Mouse (Mus musculus) CD8-positive naive resting alpha-beta T cell, adult 2 months (primary cell): ENCODE measurements around the gene Gfer.

Experiments used
- DNase-seq, 2 experiments: peaks; one replicate each; pipeline ENCODE4 v3.0.0; 2022; ENCODE audit warnings: low read depth in 2 of 2, low spot score in 2 of 2

Gfer gene

DNA sequence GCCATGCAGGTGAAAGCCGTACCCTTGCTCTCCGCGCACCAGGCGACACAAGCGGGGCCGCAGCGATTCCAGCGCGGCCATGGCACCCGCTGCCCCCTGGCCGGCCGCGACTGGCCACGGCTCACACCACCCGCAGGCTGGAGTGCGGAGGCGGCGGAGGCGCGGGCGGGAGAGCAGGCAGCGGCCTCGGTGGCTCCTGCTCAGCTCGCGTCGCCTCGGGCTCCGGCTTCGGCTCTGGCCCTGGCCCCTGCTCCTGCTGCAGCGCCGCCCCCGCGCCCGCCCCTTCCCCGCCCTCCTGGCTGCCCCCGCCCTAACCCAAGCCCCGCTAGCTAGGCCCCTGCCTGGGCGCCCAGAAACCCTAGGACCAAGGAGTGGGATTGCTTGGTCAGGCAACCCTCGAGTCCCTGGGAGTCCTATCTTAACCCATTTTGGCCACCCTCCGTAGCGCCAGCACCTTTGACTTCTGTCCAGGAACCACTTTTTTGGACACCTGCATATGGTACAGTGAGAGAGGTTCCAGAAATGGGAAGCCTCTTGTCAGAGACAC is 45.8 kb downstream of the Gfer start, which contains the start of gene Slc9a3r2:
TSS of gene Slc9a3r2 (minus strand) at position 258 of the 547 bp plus-strand sequence.
- DNase-seq = no peak

DNA sequence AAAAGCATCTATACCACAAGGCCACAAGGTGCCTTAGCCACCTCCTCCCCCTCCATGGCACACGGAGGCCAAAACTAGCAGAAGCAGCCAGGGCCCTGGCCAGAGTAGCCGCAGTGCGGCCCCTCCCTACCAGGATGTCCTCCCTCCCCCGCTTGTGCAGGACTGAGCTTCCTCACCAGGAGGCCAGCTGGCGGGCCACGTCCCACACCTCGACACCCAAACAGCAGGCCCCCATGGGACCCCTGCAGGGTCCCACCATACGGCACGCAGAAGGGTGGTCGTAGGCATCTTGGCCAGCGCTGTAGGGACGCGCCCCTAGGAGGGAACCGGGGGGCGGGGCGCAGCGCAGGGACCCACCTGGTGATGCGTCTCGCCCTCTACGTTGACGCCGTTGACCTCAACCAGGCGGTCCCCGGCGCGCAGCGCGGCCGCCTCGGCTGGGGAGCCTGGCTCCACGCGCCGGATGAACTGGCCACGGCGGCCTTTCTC is 46.3 kb downstream of the Gfer start:
- DNase-seq = no peak

DNA sequence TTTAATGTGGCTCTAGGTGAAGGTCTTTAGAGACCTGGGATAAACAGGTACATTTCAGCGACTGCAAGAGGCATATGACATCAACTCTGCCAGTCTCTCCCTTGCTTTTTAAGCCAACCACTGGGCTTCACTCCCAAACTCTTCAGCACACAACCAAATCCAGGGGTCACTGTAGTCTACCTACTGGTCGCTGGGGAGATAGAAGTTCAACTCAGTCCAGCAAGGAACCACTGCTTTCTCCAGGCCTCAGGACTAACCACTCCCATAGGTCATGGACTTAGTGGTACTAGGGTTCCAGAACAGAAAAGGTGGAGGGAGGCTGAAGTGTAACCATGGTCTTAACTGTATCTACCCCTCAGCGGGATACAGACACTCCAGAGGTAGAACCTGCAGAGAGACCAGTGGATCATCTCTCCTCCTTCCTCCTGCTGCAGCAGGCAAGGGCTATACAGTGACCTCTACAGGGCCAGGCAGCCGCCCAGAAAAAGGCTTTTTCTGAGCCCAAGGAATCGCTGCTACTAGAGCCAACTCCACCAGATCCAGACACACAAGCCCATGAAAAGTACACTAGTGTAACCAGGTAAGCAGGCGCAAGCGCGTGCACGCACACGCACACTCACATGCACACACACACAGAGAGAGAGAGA is 47.1 kb downstream of the Gfer start:
- no peak for DNase-seq

- no peak for DNase-seq
Observed at GRCm38 (mm10) chr17:24647493-24647892, 48.5 kb downstream of the Gfer start.

GRCm38 (mm10) chr17:24646381-24646780 is 49.6 kb downstream of the Gfer start:
- no peak for DNase-seq

DNA sequence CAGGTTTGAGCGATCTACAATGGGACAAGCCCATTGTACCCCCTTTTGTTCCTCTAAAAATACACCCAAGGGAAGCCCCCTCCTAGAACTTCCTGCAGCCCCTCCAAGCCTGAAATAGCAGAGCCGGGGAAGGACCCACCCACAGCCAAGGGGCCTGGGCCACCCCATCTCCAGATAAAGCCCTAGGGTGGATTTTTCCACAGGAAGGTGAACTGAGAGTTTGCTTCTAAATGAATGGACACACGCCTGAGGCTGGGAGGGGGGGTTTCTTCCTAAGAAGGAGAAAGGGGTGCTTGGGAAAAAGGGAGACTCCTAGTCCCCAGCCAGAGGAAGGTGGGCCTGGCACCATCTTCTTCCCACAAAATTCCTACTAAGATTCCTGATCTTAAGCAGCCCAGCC is 50.0 kb downstream of the Gfer start:
- DNase-seq = no peak

- no peak for DNase-seq
Observed at GRCm38 (mm10) chr17:24644875-24645721, 50.9 kb downstream of the Gfer start.

DNA sequence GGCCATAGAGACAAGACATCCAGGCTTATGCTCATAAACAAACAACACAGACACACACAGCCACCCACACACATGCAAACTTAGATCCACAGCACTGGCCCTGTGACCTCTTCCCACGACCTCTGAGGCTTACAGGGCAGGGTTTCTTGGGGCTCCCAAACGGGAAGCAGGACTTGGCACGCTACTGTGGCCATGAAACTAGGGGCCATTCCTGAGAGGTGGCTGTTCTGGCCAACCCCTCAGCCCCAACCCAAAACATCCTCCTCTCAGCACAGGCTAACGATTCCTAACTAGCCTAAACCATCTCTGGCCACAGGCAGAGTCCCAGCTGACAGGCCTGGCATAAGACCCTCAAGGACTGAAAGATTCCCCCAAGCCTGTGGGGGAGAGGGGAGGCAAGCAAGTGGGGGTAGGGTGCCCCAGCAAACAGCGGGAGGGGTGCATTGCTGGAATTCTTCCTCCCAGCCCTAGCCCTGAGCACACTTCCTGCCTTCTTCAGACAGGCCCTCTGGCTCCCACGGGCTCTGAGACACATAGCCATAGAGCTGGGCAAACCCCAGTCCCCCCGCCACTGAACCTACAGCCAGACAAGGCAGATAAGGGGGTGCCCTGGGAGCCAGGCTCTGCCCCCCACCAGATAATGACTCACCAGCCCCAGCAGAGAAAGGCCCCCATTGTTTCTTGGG is 51.8 kb downstream of the Gfer start:
- no peak for DNase-seq
